Mouse (Mus musculus) C2C12 (cell line): ENCODE data around the gene Sorcs2. TPM values are rescaled to one million over a fixed set of nuclear protein-coding genes. Genes with fewer than 3 reads are reported as not detected.

Experiments used
- H3K27me3 ChIP-seq: one replicate; pipeline ENCODE4 v1.6.1; 2011; ENCODE audit not compliant: control insufficient read depth, insufficient read depth, insufficient read length
- H3K36me3 ChIP-seq: one replicate; pipeline ENCODE4 v1.6.1; 2011; ENCODE audit not compliant: control insufficient read depth, insufficient read depth
- H3K4me3 ChIP-seq: one replicate; pipeline ENCODE4 v1.5.1; 2011; ENCODE audit warnings: mild to moderate bottlenecking, control low read depth; ENCODE audit not compliant: poor library complexity, insufficient read depth, severe bottlenecking
- H3K79me2 ChIP-seq: one replicate; pipeline ENCODE4 v1.6.1; 2011; ENCODE audit not compliant: control insufficient read depth, insufficient read depth
- H3K79me3 ChIP-seq: one replicate; pipeline ENCODE4 v1.6.1; 2011; ENCODE audit warnings: low read depth, control low read depth
- H3ac ChIP-seq: one replicate; pipeline ENCODE3; 2011; ENCODE audit warnings: low read depth; ENCODE audit not compliant: control insufficient read depth, insufficient read length
- CEBPB ChIP-seq: IDR thresholded peaks from one replicate; pipeline ENCODE4 v1.6.1; 2011; ENCODE audit warnings: low read depth, mild to moderate bottlenecking, control low read depth, moderate library complexity
- CTCF ChIP-seq: IDR thresholded peaks from one replicate; pipeline ENCODE4 v1.5.1; 2011; ENCODE audit not compliant: control insufficient read depth, insufficient read depth, insufficient read length
- FOSL1 ChIP-seq: IDR thresholded peaks from one replicate; pipeline ENCODE4 v1.8.0; 2011; ENCODE audit warnings: mild to moderate bottlenecking, low read length; ENCODE audit not compliant: poor library complexity, insufficient read depth, severe bottlenecking
- MAX ChIP-seq: IDR thresholded peaks from one replicate; pipeline ENCODE4 v1.6.1; 2011; ENCODE audit warnings: mild to moderate bottlenecking, control low read depth
- MYOD1 ChIP-seq: IDR thresholded peaks from one replicate; pipeline ENCODE4 v1.6.1; 2011; ENCODE audit warnings: low read depth; ENCODE audit not compliant: control insufficient read depth, insufficient read length
- MYOG ChIP-seq: IDR thresholded peaks from one replicate; pipeline ENCODE4 v1.6.1; 2011; ENCODE audit not compliant: control insufficient read depth, insufficient read length; ENCODE audit errors: extremely low read depth
- USF1 ChIP-seq: IDR thresholded peaks from one replicate; pipeline ENCODE4 v1.6.1; 2011; ENCODE audit warnings: low read depth, mild to moderate bottlenecking, control low read depth, moderate library complexity
- polyA plus RNA-seq: library from polyadenylated mRNA; unstranded; fragments of >200 nt; fragmentation: generic; extraction: Trizol; gene quantifications from one replicate; pipeline ENCODE4 v1.2.1, GENCODE M21; 2012; ENCODE audit warnings: missing spikeins

The Sorcs2 gene
- polyA plus RNA-seq, 1 experiment = 67.7 TPM

DNA sequence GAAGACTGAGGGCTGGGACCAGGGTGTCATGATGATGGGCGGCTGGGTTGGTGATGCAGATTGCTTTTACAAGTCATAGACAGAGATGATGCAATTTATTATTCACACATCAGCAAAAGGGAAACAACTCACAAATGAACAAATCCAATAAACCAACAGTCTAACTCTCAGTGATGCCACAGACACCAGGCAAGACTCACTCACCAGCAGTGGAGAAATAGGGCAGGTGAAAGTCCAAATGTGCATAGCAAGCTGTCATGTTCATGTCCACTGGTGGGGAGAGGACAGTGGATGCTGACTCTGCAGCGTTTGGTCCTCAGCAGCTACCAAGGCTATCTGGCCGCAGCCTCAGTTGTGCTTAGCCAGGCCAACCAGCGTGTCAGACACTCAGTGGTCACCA, 221.1 kb downstream of the Sorcs2 start:
- no peaks in the 10 kb centered on the region for H3K79me2 ChIP-seq
- no peaks in the 10 kb centered on the region for H3K79me3 ChIP-seq
- H3K36me3 ChIP-seq = no peaks in the 10 kb centered on the region
- H3ac ChIP-seq = no peak overlapping the region
- H3K27me3 ChIP-seq = no peaks in the 10 kb centered on the region
- TF ChIP-seq MAX (no peak), CTCF (no peak), MYOG (no peak), MYOD1 (no peak), USF1 (no peak), FOSL1 (no peak), CEBPB (no peak)
- H3K4me3 ChIP-seq = no peak overlapping the region

DNA sequence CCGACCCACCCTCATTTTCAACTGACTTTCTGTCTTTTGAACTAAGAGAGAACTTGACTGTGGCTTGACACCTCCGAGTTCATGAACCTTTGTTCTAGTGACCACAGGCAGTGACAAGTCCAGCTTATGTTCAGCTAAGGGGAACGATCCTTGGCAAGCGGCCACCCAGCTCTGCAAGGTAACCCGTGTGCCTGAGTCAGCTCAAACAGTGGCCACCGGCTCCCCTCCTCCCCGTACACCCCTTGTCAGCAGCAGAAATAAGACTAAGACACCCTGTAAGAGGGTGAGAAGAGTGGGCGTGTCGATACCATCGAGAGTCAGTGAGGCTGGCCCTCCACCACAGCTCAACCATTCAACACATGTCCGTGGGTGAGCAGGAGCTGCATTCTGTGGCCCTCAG, 221.5 kb downstream of the Sorcs2 start:
- H3ac ChIP-seq = no peak overlapping the region
- no peaks in the 10 kb centered on the region for H3K36me3 ChIP-seq
- TF ChIP-seq MYOD1 = no peak
- no peak for TF ChIP-seq MAX
- TF ChIP-seq FOSL1 = no peak
- TF ChIP-seq CTCF = no peak
- TF ChIP-seq USF1 = no peak
- no peak for TF ChIP-seq MYOG
- TF ChIP-seq CEBPB = no peak
- H3K27me3 ChIP-seq = no peaks in the 10 kb centered on the region
- H3K79me3 ChIP-seq = no peaks in the 10 kb centered on the region
- no peak overlapping the region for H3K4me3 ChIP-seq
- H3K79me2 ChIP-seq = no peaks in the 10 kb centered on the region

DNA sequence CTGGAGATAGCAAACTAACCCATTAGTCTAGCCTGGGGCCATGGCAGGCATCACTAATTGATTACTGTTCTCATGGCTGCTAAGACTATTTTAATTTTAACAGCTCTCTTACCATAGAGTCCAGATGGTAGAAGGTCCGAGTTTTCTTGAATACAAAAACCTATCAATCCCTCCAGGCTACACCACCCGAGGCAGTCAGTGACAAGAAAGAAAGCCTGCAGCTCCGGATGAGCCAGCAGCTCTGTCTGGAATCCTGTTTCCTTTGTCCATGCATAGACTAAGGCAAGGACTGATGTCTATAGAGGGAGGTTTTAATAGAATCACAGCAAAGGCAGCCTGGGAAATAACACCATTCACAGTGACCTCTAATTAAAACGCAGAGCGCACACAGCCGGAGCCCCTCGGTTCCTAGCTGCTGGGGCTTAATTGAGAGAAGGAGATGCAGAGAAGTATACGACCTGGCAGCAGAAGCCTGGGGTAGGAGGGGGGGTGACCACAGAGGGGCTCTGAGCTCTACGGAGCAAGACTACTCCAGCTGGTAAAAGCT, 223.3 kb downstream of the Sorcs2 start:
- Histone ChIP-seq H3ac (no peak overlapping the region), H3K36me3 (no peaks in the 10 kb centered on the region), H3K79me2 (no peaks in the 10 kb centered on the region), H3K79me3 (no peaks in the 10 kb centered on the region), H3K27me3 (no peaks in the 10 kb centered on the region), H3K4me3 (no peak overlapping the region)
- TF ChIP-seq CTCF (no peak), USF1 (no peak), CEBPB (no peak), MYOG (no peak), MYOD1 (no peak), FOSL1 (no peak), MAX (no peak)

- Histone ChIP-seq H3ac (no peak overlapping the region), H3K27me3 (no peaks in the 10 kb centered on the region), H3K36me3 (no peaks in the 10 kb centered on the region), H3K79me3 (no peaks in the 10 kb centered on the region), H3K4me3 (no peak overlapping the region), H3K79me2 (no peaks in the 10 kb centered on the region)
- no peak for TF ChIP-seq USF1
- TF ChIP-seq CEBPB = no peak
- TF ChIP-seq MAX = no peak
- no peak for TF ChIP-seq MYOG
- no peak for TF ChIP-seq CTCF
- no peak for TF ChIP-seq MYOD1
- TF ChIP-seq FOSL1 = no peak
Measured at GRCm38 (mm10) chr5:36168963-36169650, 228.8 kb downstream of the Sorcs2 start.

DNA sequence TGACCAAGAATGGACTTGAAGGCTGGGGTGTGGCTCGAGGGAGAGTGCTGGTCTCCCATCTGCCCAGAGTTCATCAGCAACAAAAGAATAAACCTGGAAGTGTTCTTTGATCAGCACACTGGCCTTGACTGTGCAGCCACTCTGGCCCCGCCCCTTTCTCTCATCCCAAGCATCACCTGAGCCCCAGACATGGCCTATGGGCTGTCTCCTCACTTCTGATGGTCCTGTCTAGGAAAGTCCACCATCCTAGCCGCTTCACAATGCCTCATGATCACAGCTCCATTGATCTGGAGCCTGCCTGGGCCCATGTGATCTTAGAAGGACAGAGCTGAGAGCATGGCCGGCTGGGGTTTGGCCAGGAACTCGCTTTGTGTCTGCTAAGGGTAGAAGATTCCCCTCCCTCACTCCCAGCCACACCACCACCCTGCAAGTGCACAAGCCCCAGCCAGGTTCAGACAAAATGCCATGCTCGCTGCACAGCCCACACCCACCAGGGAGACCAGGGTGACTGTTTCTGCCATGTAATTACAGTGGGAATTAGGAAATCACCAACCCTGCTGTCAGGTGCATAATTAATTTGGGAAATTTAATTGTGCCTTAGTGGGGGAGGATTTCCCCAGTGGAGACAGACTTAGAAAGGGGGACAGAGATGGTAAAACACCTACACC, 231.5 kb downstream of the Sorcs2 start:
- H3K79me2 ChIP-seq = no peaks in the 10 kb centered on the region
- H3K27me3 ChIP-seq = no peaks in the 10 kb centered on the region
- no peaks in the 10 kb centered on the region for H3K79me3 ChIP-seq
- H3K4me3 ChIP-seq = no peak overlapping the region
- no peaks in the 10 kb centered on the region for H3K36me3 ChIP-seq
- H3ac ChIP-seq = no peak overlapping the region
- TF ChIP-seq FOSL1 (no peak), MYOG (no peak), USF1 (no peak), MYOD1 (no peak), MAX (no peak), CEBPB (no peak), CTCF (no peak)
